Mouse (Mus musculus): ENCODE measurements at regions not wholly inside any gene's neighbourhood (a gene's known extent, or its start where the extent isn't known, plus 50 kb on each side); places are given as distances from the start of the nearest gene placed in this dataset.

DNA sequence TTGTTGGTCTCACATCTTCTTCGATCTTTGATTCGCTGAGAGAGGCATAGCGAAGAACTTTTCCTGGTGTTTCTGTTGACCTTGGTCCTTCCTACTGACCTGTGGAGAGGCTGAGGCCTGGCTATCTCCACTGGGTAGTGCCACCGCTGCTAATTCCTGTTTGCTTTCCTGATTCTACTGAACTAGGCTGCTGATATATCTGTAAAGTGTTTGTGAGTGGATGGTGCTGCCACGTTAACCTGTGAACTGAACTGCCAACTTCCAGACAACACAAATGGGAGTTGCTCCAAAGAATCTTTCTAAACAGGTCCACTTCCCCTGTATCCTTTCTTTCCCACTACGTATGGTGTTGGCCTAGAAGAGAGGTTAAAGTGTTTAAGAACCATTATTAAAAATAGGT, 78.0 kb upstream of the Akt3 start:
- no peak for DNase-seq (ENCODE audit: low spot score)

DNA sequence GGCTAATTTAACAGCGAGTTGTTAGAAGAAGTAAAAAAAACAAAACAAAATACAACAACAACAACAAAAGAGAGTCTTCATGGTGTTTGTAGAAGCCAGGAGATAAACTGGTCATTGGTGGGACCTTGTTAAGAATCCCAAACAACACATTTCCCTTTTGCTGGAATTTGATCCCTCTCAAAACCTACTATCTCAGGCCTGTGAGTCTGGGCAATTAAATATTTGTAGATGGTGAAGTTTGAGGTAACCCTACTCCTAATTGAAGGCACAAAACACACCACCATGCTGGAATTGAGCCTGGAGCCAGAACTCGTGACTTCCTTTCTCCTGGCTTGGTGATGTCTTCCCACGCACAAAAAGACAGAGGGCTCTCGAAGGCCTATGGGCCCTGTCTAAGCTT, 65.4 kb upstream of the Akt3 start:
- no peak for DNase-seq (ENCODE audit: low spot score)

DNA sequence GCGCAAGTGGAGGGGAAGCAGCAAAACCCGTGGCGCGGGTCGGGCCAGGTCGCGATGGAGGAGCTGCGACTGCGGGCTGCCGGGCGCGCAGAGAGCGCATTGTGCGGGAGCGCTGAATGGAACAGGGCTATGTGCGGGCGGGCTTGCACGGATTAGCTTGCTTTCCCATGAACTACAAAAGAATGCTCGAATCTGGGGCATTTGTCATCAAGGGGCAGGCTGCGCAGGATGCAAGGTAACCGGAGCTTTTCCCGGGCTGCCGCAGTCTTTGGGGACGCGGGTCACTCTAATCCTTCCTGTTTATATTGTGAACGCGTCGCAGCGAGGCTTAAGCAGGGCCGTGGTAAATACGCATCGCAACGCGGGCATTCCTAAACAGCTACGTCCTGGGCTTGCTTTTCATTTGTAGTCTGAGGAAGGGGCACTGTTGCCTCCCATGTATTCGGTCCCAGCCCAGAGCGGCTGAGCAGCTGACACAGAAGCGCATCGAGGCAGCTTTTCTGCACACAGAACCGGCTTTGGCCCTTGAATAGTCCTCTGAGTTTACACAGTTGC, 64.8 kb upstream of the Akt3 start:
- no peak for DNase-seq (ENCODE audit: low spot score)

DNA sequence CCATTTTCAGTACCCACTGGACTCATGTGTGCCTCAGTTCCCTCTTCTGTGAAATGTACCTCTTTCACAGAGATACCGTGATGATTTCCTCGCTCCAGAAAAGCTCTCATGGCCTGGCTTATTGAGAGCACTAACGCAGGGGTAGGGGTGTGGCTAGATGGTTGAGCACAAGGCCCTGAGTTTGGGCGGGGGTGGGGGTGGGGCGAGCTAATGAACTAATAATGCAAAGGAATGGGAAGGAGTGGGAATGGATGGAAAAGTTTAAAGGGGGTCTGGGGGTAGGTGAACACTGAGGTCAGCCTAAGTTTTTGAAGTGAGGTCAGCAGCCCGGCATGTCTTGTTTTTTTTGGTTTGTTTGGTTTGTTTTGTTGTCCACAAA, 64.3 kb upstream of the Akt3 start:
- DNase-seq (ENCODE audit: low spot score) = no peak

DNA sequence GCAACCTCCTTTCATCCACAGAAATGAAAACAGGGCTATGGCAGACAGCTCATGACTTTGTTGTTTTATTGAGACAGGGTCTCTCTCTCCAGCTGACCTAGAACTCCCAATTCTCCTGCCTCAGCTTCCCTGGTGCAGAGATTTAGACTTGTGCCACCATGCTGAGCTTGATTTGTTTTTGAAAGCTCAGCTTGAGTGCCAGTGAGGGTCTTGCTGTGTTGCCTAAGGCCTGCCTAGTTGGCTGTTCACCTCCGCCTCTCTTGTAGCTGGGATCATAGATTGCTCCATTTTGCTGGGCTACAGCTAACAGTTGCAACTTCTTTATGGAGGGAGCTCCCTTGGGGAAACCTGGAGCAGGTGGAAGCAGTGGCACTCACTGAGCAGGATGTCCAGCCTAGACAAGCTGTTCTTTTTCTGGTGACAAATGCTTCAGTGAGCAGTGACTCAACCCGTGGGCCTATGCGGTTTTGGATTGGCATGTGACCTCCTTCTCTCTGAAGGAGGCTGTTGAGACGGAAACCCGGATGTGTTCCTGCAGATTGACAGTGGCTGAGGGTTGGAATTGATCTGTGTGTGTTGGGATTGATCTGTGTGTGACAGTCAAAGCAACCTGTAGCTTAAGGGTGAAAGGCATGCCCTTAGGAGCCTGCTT, 63.8 kb upstream of the Akt3 start:
- no peak for DNase-seq (ENCODE audit: low spot score)

DNA sequence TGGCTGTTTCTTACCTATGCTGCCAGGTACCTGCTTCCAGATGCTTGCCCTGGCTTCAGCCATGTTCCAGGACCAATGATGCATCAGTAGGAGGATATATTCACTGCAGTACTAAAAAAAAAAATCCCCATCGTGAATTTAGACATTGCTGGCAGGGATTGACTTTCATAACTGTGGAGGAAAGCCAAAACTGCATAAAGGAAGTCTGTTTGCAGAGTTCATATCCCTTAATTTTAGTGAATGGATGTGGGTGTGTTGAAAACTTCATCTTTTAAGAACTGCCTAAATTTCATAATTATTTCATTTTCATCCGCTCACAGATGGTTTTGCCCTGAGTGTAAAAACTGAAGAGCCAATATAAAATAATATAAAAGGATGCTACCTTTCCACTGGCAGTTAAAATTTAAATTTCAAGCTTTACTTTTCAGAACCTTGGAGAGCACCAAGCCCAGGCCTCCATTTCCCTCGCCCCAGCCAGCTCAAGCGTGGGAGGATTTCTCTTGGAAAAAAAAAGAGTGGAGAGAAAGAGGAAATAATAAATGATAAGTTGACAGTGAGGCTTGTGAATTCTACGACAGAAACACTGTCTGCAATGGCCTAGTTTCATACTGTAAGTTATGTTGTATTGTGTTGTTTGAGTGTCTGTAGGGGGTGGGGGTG, 50.3 kb upstream of the Akt3 start:
- no peak for DNase-seq (ENCODE audit: low spot score)

Measured in spleen, adult 12 weeks (tissue).